ENCODE assay signal across 8 mouse cellular contexts in genomic region chrX:7648671-7649304, GRCm38 (mm10). TPM values are rescaled to one million over a fixed set of nuclear protein-coding genes. Genes with fewer than 3 reads are reported as not detected.
DNase-seq lines count a peak whose midpoint lies in the region; ATAC-seq and TF ChIP-seq lines count a peak whose summit lies in the region.

No protein-coding gene starts in this region.

- peak; percentile 89 for ATAC-seq in CD4-positive, CD25-positive, alpha-beta regulatory T cell, adult 4 months
- peak; percentile 97 for ATAC-seq in erythroid progenitor cell, adult 5-6 weeks (replicated peaks; ENCODE audit: low FRiP score, poor library complexity, severe bottlenecking)
- ATAC-seq in heart, embryonic 13.5 days (ENCODE audit: extremely low read depth, insufficient number of reproducible peaks, low FRiP score, low TSS enrichment): peak; percentile 89
- ATAC-seq in kidney, postnatal 0 days (replicated peaks; ENCODE audit: low FRiP score, low read depth): peak; percentile 97
- ATAC-seq in liver, embryonic 16.5 days (ENCODE audit: low read depth): peak; percentile 93
- ATAC-seq in neural tube, embryonic 12.5 days (ENCODE audit: low FRiP score, low read depth): peak; percentile 97

- no peak for TF ChIP-seq POLR2A in brain, embryonic 14.5 days (IDR thresholded peaks at IDR 0.05; ENCODE audit: borderline replicate concordance, extremely low read depth, insufficient read depth, insufficient read length, poor library complexity, severe bottlenecking)

- H3K27ac ChIP-seq in heart, embryonic 13.5 days (replicated peaks): peak overlapping the region; percentile 67
- peak overlapping the region; percentile 74 for H3K27ac ChIP-seq in kidney, postnatal 0 days
- H3K27ac ChIP-seq in liver, embryonic 16.5 days (ENCODE audit: low read length): peak overlapping the region; percentile 90
- no peak overlapping the region for H3K27ac ChIP-seq in neural tube, embryonic 12.5 days

- H3K4me3 ChIP-seq in heart, embryonic 13.5 days: peak overlapping the region; percentile 55
- H3K4me3 ChIP-seq in kidney, postnatal 0 days (replicated peaks; ENCODE audit: low read depth, low read length): peak overlapping the region; percentile 44
- peak overlapping the region; percentile 59 for H3K4me3 ChIP-seq in liver, embryonic 16.5 days (ENCODE audit: low read depth, low read length)
- peak overlapping the region; percentile 32 for H3K4me3 ChIP-seq in neural tube, embryonic 12.5 days

- DNase-seq in brain, embryonic 14.5 days (ENCODE audit: low read depth): peak; percentile 97
- peak; percentile 98 for DNase-seq in kidney, postnatal 0 days (ENCODE audit: low spot score)
- DNase-seq in telencephalon, adult 2 months (ENCODE audit: low read depth, low spot score): peak; percentile 76

- peak overlapping the region; percentile 83 for H3K9ac ChIP-seq in heart, embryonic 13.5 days
- H3K9ac ChIP-seq in kidney, postnatal 0 days (ENCODE audit: low read depth, low read length): peak overlapping the region; percentile 68
- H3K9ac ChIP-seq in liver, embryonic 16.5 days (ENCODE audit: low read depth, low read length): peak overlapping the region; percentile 72
- H3K9ac ChIP-seq in neural tube, embryonic 12.5 days: 0 out of 2 replicates have a peak overlapping the region, but pooled peaks have one; percentile 42

- H3K36me3 ChIP-seq in heart, embryonic 13.5 days: no peaks in the 10 kb centered on the region
- no peaks in the 10 kb centered on the region for H3K36me3 ChIP-seq in kidney, postnatal 0 days (ENCODE audit: insufficient read depth, low read length)
- no peaks in the 10 kb centered on the region for H3K36me3 ChIP-seq in liver, embryonic 16.5 days (ENCODE audit: control insufficient read depth, insufficient read depth)
- H3K36me3 ChIP-seq in neural tube, embryonic 12.5 days: no peaks in the 10 kb centered on the region

- no peaks in the 10 kb centered on the region for H3K27me3 ChIP-seq in heart, embryonic 13.5 days (replicated peaks)
- no peaks in the 10 kb centered on the region for H3K27me3 ChIP-seq in kidney, postnatal 0 days (ENCODE audit: insufficient read depth, low read length)
- H3K27me3 ChIP-seq in liver, embryonic 16.5 days (ENCODE audit: control insufficient read depth, insufficient read depth, low read depth, low read length): no peaks in the 10 kb centered on the region
- H3K27me3 ChIP-seq in neural tube, embryonic 12.5 days (replicated peaks): no peaks in the 10 kb centered on the region

- H3K9me3 ChIP-seq in heart, embryonic 13.5 days: no peaks in the 10 kb centered on the region
- no peaks in the 10 kb centered on the region for H3K9me3 ChIP-seq in kidney, postnatal 0 days (replicated peaks; ENCODE audit: low read length)
- no peaks in the 10 kb centered on the region for H3K9me3 ChIP-seq in liver, embryonic 16.5 days (replicated peaks; ENCODE audit: control insufficient read depth, low read length)
- no peaks in the 10 kb centered on the region for H3K9me3 ChIP-seq in neural tube, embryonic 12.5 days

- 0 out of 2 replicates have a peak, but pooled peaks cover 3% of the 10 kb centered on the region for H3K4me1 ChIP-seq in heart, embryonic 13.5 days
- H3K4me1 ChIP-seq in kidney, postnatal 0 days (replicated peaks; ENCODE audit: insufficient read depth, low read length): no peaks in the 10 kb centered on the region
- H3K4me1 ChIP-seq in liver, embryonic 16.5 days (ENCODE audit: control insufficient read depth, low read depth, low read length): peaks cover 6% of the 10 kb centered on the region
- H3K4me1 ChIP-seq in neural tube, embryonic 12.5 days: no peaks in the 10 kb centered on the region

- WGBS in heart, embryonic 13.5 days: 12% methylated on average over 25 of the region's 25 CpGs
- 24% methylated on average over 25 of the region's 25 CpGs for WGBS in kidney, postnatal 0 days
- WGBS in liver, embryonic 16.5 days (ENCODE audit: insufficient replicate concordance): 18% methylated on average over 25 of the region's 25 CpGs
- WGBS in neural tube, embryonic 12.5 days: 12% methylated on average over 25 of the region's 25 CpGs

- H3K4me2 ChIP-seq in heart, embryonic 13.5 days: peak overlapping the region; percentile 70
- H3K4me2 ChIP-seq in kidney, postnatal 0 days (ENCODE audit: low read length): peak overlapping the region; percentile 63
- H3K4me2 ChIP-seq in liver, embryonic 16.5 days (ENCODE audit: low read depth, low read length): peak overlapping the region; percentile 72
- H3K4me2 ChIP-seq in neural tube, embryonic 12.5 days (replicated peaks): peak overlapping the region; percentile 56

- TF ChIP-seq CTCF in brain, embryonic 14.5 days (IDR thresholded peaks at IDR 0.05; ENCODE audit: borderline replicate concordance, extremely low read depth, insufficient read depth, insufficient read length): no peak
- peak; percentile 45; the same call in 1 of the 2 replicates for TF ChIP-seq CTCF in kidney, postnatal 0 days (IDR thresholded peaks at IDR 0.05; ENCODE audit: low read depth)

RNA-seq across cellular contexts. Expression of gene Prickle3, which starts 8.3 kb away (rescaled TPM):
- polyA plus RNA-seq in CD4-positive, CD25-positive, alpha-beta regulatory T cell, adult 4 months (2017; shearing (Covaris generic)): 1 to 10 TPM; 8.3 to 9.4 TPM
- polyA plus RNA-seq in brain, embryonic 14.5 days (2012; rRNA removed): 3.3 and 3.4 TPM in 2 replicates
- 0.72 and 1.3 TPM in 2 replicates for total RNA-seq in erythroid progenitor cell, adult 5-6 weeks (2015; ENCODE audit: low replicate concordance)
- 0.23 and 0.90 TPM in 2 replicates for total RNA-seq in erythroid progenitor cell, adult 5-6 weeks (2017; ENCODE audit: low replicate concordance)
- 7.0 and 7.3 TPM in 2 replicates for polyA plus RNA-seq in heart, embryonic 13.5 days (2015; fragmentation: Nextera tagmentation; extraction: Ambion mirVana)
- polyA plus RNA-seq in kidney, postnatal 0 days (2015; fragmentation: Nextera tagmentation; extraction: Ambion mirVana): 9.5 and 9.7 TPM in 2 replicates
- polyA plus RNA-seq in liver, embryonic 16.5 days (2015; fragmentation: Nextera tagmentation; extraction: Ambion mirVana): 1.4 and 2.3 TPM in 2 replicates
- 2.4 and 3.0 TPM in 2 replicates for polyA plus RNA-seq in neural tube, embryonic 12.5 days (2016; fragmentation: Nextera tagmentation; extraction: Ambion mirVana)

RNA-seq across cellular contexts. Expression of gene Syp, which starts 10.5 kb away (rescaled TPM):
- 1 to 10 TPM; 9.3 TPM for polyA plus RNA-seq in CD4-positive, CD25-positive, alpha-beta regulatory T cell, adult 4 months (2017; shearing (Covaris generic))
- polyA plus RNA-seq in brain, embryonic 14.5 days (2012; rRNA removed): 160 and 180 TPM in 2 replicates
- total RNA-seq in erythroid progenitor cell, adult 5-6 weeks (2015; ENCODE audit: low replicate concordance): not detected in 2 replicates
- 0.51 TPM in 1 of 2 replicates, not detected in the other for total RNA-seq in erythroid progenitor cell, adult 5-6 weeks (2017; ENCODE audit: low replicate concordance)
- polyA plus RNA-seq in heart, embryonic 13.5 days (2015; fragmentation: Nextera tagmentation; extraction: Ambion mirVana): 0.55 and 0.75 TPM in 2 replicates
- 1.3 and 1.4 TPM in 2 replicates for polyA plus RNA-seq in kidney, postnatal 0 days (2015; fragmentation: Nextera tagmentation; extraction: Ambion mirVana)
- polyA plus RNA-seq in liver, embryonic 16.5 days (2015; fragmentation: Nextera tagmentation; extraction: Ambion mirVana): 0.25 and 0.32 TPM in 2 replicates
- polyA plus RNA-seq in neural tube, embryonic 12.5 days (2016; fragmentation: Nextera tagmentation; extraction: Ambion mirVana): 62.2 and 71.0 TPM in 2 replicates

RNA-seq across cellular contexts. Expression of gene Plp2, which starts 22.4 kb away (rescaled TPM):
- 100 to 1,000 TPM; 147 to 155 TPM for polyA plus RNA-seq in CD4-positive, CD25-positive, alpha-beta regulatory T cell, adult 4 months (2017; shearing (Covaris generic))
- polyA plus RNA-seq in brain, embryonic 14.5 days (2012; rRNA removed): 42.9 and 51.1 TPM in 2 replicates
- 64.6 and 96.2 TPM in 2 replicates for total RNA-seq in erythroid progenitor cell, adult 5-6 weeks (2015; ENCODE audit: low replicate concordance)
- 9.6 and 18.7 TPM in 2 replicates for total RNA-seq in erythroid progenitor cell, adult 5-6 weeks (2017; ENCODE audit: low replicate concordance)
- 157 and 175 TPM in 2 replicates for polyA plus RNA-seq in heart, embryonic 13.5 days (2015; fragmentation: Nextera tagmentation; extraction: Ambion mirVana)
- polyA plus RNA-seq in kidney, postnatal 0 days (2015; fragmentation: Nextera tagmentation; extraction: Ambion mirVana): 142 and 153 TPM in 2 replicates
- polyA plus RNA-seq in liver, embryonic 16.5 days (2015; fragmentation: Nextera tagmentation; extraction: Ambion mirVana): 24.8 and 29.2 TPM in 2 replicates
- 31.2 and 34.6 TPM in 2 replicates for polyA plus RNA-seq in neural tube, embryonic 12.5 days (2016; fragmentation: Nextera tagmentation; extraction: Ambion mirVana)

RNA-seq across cellular contexts. Expression of gene Magix, which starts 32.3 kb away (rescaled TPM):
- not detected for polyA plus RNA-seq in CD4-positive, CD25-positive, alpha-beta regulatory T cell, adult 4 months (2017; shearing (Covaris generic))
- 0.14 and 0.21 TPM in 2 replicates for polyA plus RNA-seq in brain, embryonic 14.5 days (2012; rRNA removed)
- total RNA-seq in erythroid progenitor cell, adult 5-6 weeks (2015; ENCODE audit: low replicate concordance): not detected in 2 replicates
- not detected in 2 replicates for total RNA-seq in erythroid progenitor cell, adult 5-6 weeks (2017; ENCODE audit: low replicate concordance)
- 0.11 and 0.25 TPM in 2 replicates for polyA plus RNA-seq in heart, embryonic 13.5 days (2015; fragmentation: Nextera tagmentation; extraction: Ambion mirVana)
- 1.5 and 2.3 TPM in 2 replicates for polyA plus RNA-seq in kidney, postnatal 0 days (2015; fragmentation: Nextera tagmentation; extraction: Ambion mirVana)
- 0.12 TPM in 1 of 2 replicates, not detected in the other for polyA plus RNA-seq in liver, embryonic 16.5 days (2015; fragmentation: Nextera tagmentation; extraction: Ambion mirVana)
- 0.09 TPM in 1 of 2 replicates, not detected in the other for polyA plus RNA-seq in neural tube, embryonic 12.5 days (2016; fragmentation: Nextera tagmentation; extraction: Ambion mirVana)

RNA-seq across cellular contexts. Expression of gene Cacna1f, which starts 41.9 kb away (rescaled TPM):
- polyA plus RNA-seq in CD4-positive, CD25-positive, alpha-beta regulatory T cell, adult 4 months (2017; shearing (Covaris generic)): not detected
- 0.15 and 0.36 TPM in 2 replicates for polyA plus RNA-seq in brain, embryonic 14.5 days (2012; rRNA removed)
- not detected in 2 replicates for total RNA-seq in erythroid progenitor cell, adult 5-6 weeks (2015; ENCODE audit: low replicate concordance)
- not detected in 2 replicates for total RNA-seq in erythroid progenitor cell, adult 5-6 weeks (2017; ENCODE audit: low replicate concordance)
- not detected in 2 replicates for polyA plus RNA-seq in heart, embryonic 13.5 days (2015; fragmentation: Nextera tagmentation; extraction: Ambion mirVana)
- polyA plus RNA-seq in kidney, postnatal 0 days (2015; fragmentation: Nextera tagmentation; extraction: Ambion mirVana): 0.04 TPM in 1 of 2 replicates, not detected in the other
- 0.04 and 0.06 TPM in 2 replicates for polyA plus RNA-seq in liver, embryonic 16.5 days (2015; fragmentation: Nextera tagmentation; extraction: Ambion mirVana)
- 0.47 TPM in 1 of 2 replicates, not detected in the other for polyA plus RNA-seq in neural tube, embryonic 12.5 days (2016; fragmentation: Nextera tagmentation; extraction: Ambion mirVana)
